Mouse (Mus musculus): ENCODE data around the gene Rmnd5b.
"Not testable (repeated sequence)": the region's sequence is repeated elsewhere in the genome, so short reads cannot be mapped to it uniquely, and the experiment has no call there.

Gene Rmnd5b

GRCm38 (mm10) chr11:51649111-51649888 lies 13.6 kb upstream of the Rmnd5b start:
- peak; percentile 14 for DNase-seq (ENCODE audit: extremely low spot score)

- peak; percentile 85 for DNase-seq (ENCODE audit: extremely low spot score)
Measured at GRCm38 (mm10) chr11:51648566-51648965, 12.9 kb upstream of the Rmnd5b start.

GRCm38 (mm10) chr11:51646751-51647667 lies 11.3 kb upstream of the Rmnd5b start:
- DNase-seq (ENCODE audit: extremely low spot score) = peak; percentile 29

GRCm38 (mm10) chr11:51646245-51646644 lies 10.5 kb upstream of the Rmnd5b start:
- no peak for DNase-seq (ENCODE audit: extremely low spot score)

- DNase-seq (ENCODE audit: extremely low spot score) = no peak
Measured at GRCm38 (mm10) chr11:51645293-51645692, 9.6 kb upstream of the Rmnd5b start.

GRCm38 (mm10) chr11:51644217-51644616 lies 8.5 kb upstream of the Rmnd5b start:
- DNase-seq (ENCODE audit: extremely low spot score) = no peak

GRCm38 (mm10) chr11:51643761-51644160 lies 8.1 kb upstream of the Rmnd5b start:
- DNase-seq (ENCODE audit: extremely low spot score) = no peak

GRCm38 (mm10) chr11:51643202-51643601 lies 7.5 kb upstream of the Rmnd5b start:
- no peak for DNase-seq (ENCODE audit: extremely low spot score)

GRCm38 (mm10) chr11:51640748-51641147 lies 5.1 kb upstream of the Rmnd5b start:
- DNase-seq (ENCODE audit: extremely low spot score) = no peak

- no peak for DNase-seq (ENCODE audit: extremely low spot score)
Measured at GRCm38 (mm10) chr11:51638497-51638896, 2.8 kb upstream of the Rmnd5b start.

- peak; percentile 77 for DNase-seq (ENCODE audit: extremely low spot score)
Measured at GRCm38 (mm10) chr11:51637971-51638414, 2.3 kb upstream of the Rmnd5b start.

GRCm38 (mm10) chr11:51636323-51636684 lies 608 bp upstream of the Rmnd5b start:
- DNase-seq (ENCODE audit: extremely low spot score) = peak; percentile 81

GRCm38 (mm10) chr11:51635127-51635524 lies 570 bp downstream of the Rmnd5b start:
- no peak for DNase-seq (ENCODE audit: extremely low spot score)

GRCm38 (mm10) chr11:51633721-51634120 lies 2.0 kb downstream of the Rmnd5b start:
- DNase-seq (ENCODE audit: extremely low spot score) = no peak

- DNase-seq (ENCODE audit: extremely low spot score) = not testable (repeated sequence)
Measured at GRCm38 (mm10) chr11:51633200-51633599, 2.5 kb downstream of the Rmnd5b start.

- DNase-seq (ENCODE audit: extremely low spot score) = no peak
Measured at GRCm38 (mm10) chr11:51632130-51632753, 3.5 kb downstream of the Rmnd5b start.

- DNase-seq (ENCODE audit: extremely low spot score) = no peak
Measured at GRCm38 (mm10) chr11:51629651-51630314, 5.9 kb downstream of the Rmnd5b start.

- DNase-seq (ENCODE audit: extremely low spot score) = no peak
Measured at GRCm38 (mm10) chr11:51627907-51628306, 7.8 kb downstream of the Rmnd5b start.

GRCm38 (mm10) chr11:51627425-51627824 lies 8.3 kb downstream of the Rmnd5b start:
- no peak for DNase-seq (ENCODE audit: extremely low spot score)

- no peak for DNase-seq (ENCODE audit: extremely low spot score)
Measured at GRCm38 (mm10) chr11:51625187-51625820, 10.4 kb downstream of the Rmnd5b start.

GRCm38 (mm10) chr11:51622971-51623491 lies 12.7 kb downstream of the Rmnd5b start:
- no peak for DNase-seq (ENCODE audit: extremely low spot score)
